Comparison of ENCODE assay signal across 14 mouse cellular contexts in genomic region chr3:149043901-149044300, GRCm38 (mm10).
"Had no signal": no experiment of that assay in that cellular context is flagged by ENCODE, and none has a peak within 500 bp of the region (broad histone marks: within the 10 kb centered on the region; RNA-seq: fewer than 3 reads in every experiment).

No protein-coding gene starts in this region.

- H3K4me3 ChIP-seq: limb, embryonic 12.5 days; liver, embryonic 15.5 days; neural tube, embryonic 12.5 days had no signal

- H3K9ac ChIP-seq: limb, embryonic 12.5 days; liver, embryonic 15.5 days; neural tube, embryonic 12.5 days had no signal

- H3K36me3 ChIP-seq: limb, embryonic 12.5 days; liver, embryonic 15.5 days; neural tube, embryonic 12.5 days had no signal

- H3K9me3 ChIP-seq: limb, embryonic 12.5 days; liver, embryonic 15.5 days; neural tube, embryonic 12.5 days had no signal

- ATAC-seq: lung, postnatal 0 days had no signal

- H3K4me2 ChIP-seq: limb, embryonic 12.5 days; liver, embryonic 15.5 days; neural tube, embryonic 12.5 days had no signal

- H3K4me1 ChIP-seq: liver, embryonic 15.5 days had no signal

- DNase-seq: kidney, postnatal 14 days; layer of hippocampus, adult 9-11 months; layer of hippocampus, postnatal 36 days; liver; lung, adult 2 months; lung, postnatal 36 days; midbrain, embryonic 14.5 days; right cerebral cortex, adult 18-20 months; right cerebral cortex, postnatal 25 days; thymus, postnatal 36 days had no signal

- H3K27ac ChIP-seq: limb, embryonic 12.5 days; liver, embryonic 15.5 days; neural tube, embryonic 12.5 days had no signal

- H3K27me3 ChIP-seq: limb, embryonic 12.5 days; liver, embryonic 15.5 days; neural tube, embryonic 12.5 days had no signal
